Mouse (Mus musculus) left cerebral cortex, adult 18-20 months (tissue): Measurements from ENCODE around the gene Wdfy2. TPM values are rescaled to one million over a fixed set of nuclear protein-coding genes. Genes with fewer than 3 reads are reported as not detected.

Source experiments
- DNase-seq, 2 experiments: peaks; one replicate each; pipeline ENCODE4 v3.0.0; 2021 to 2022; ENCODE audit warnings: low spot score in 2 of 2, mixed read lengths in 1 of 2
- total RNA-seq, 2 experiments: library from RNA; stranded (reverse); gene quantifications; 2 replicates each; pipeline ENCODE4 v1.2.3; 2021

The Wdfy2 gene
- total RNA-seq, 2 experiments from 2014 or later = 13.7 to 14.1 TPM

- DNase-seq = no peak
Measured at GRCm38 (mm10) chr14:62842495-62842894, 5.0 kb downstream of the Wdfy2 start.

DNA sequence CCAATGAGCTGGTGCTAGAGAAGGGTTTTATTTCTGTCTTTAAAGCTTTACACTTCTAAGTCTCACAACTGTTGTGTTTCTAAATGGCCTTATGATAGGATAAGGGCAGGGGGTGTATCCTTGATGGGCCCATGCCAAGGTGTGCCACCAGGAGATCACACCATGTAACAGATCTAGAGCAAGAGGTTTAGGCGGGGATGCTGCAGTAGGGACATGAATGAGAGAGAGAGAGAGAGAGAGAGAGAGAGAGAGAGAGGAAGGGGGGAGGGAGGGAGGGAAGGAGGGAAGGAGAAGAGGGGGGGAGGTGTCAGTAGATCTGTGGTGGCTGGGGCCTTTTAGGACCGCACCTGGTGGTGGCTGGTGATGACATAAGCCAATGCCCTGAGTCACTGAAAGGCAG, 5.5 kb downstream of the Wdfy2 start:
- DNase-seq = no peak

DNA sequence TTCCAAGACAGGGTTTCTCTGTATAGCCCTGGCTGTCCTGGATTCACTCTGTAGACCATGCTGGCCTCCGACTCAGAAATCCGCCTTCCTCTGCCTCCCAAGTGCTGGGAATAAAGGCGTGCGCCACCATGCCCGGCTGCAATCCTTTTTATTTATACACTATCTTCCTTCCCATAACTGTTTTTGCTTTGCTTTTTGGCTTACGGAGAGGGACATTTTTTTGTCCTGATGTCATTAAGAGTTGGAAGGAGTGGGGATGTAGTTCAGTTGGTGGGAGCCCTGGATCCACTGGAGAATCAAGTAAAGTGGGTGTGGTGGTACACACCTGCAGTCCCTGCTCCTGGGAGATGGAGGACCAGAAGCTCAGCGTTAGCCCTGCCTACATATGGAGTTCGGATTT, 6.7 kb downstream of the Wdfy2 start:
- no peak for DNase-seq

DNA sequence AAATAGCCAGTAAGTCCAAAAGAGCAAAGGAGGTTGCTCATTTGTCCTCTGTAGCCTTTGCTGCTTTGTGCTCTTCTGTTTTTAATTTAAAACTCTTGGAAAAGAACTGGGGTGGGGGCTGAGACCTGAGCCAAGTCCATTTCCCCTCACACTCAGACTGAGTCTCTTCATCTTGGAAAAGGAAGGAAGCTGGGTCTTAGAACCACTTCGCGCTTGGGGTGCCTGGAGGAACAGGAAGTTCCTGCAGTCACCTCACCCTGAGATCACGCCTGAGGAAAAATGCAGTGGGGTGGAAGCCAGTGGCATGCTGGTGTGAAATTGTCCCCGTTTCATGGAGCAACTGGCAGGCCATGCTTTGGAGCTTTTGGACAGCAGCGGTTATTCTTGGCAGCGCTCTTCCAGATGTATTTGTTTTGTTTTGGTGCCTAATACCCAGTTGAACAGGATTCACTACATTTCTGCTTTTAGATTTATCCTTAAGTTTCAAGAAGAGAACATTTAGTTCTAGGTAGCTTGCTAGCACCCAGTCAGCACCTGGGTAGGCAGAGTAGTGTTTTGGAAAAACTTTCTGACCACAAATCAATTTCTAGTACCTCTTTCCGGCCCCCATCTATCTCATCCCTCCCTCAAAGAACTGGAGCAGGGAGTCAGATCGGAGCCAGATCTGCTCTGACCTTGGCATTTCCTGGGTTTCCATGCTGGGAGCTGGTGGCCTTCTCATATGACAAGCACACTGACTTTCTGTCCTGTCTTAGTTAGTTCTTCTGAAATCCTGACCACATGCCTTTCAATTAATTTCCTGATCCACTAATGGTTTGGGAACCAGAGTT, 7.7 kb downstream of the Wdfy2 start:
- no peak for DNase-seq

DNA sequence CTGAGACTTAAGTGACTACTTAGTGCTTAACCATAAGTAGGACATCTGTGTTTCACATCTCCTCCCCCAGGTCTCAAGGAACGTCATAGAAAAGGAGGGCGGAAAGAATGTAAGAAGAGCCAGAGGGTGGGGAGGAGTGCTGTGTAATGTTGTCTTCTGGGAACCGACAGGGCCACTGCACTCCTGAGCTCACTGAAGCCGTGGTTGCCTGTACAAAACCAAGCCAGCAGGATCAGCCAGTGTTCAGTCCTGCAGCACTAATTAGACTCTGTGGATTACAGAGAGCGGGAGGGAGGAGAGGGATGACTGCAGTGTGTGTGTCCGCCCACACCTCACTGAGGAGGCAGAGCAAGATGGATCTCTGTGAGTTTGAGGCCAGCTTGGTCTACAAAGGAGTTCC, 13.5 kb downstream of the Wdfy2 start:
- peak; percentile 47 to 54 for DNase-seq

- no peak for DNase-seq
Measured at GRCm38 (mm10) chr14:62852840-62853239, 15.4 kb downstream of the Wdfy2 start.

DNA sequence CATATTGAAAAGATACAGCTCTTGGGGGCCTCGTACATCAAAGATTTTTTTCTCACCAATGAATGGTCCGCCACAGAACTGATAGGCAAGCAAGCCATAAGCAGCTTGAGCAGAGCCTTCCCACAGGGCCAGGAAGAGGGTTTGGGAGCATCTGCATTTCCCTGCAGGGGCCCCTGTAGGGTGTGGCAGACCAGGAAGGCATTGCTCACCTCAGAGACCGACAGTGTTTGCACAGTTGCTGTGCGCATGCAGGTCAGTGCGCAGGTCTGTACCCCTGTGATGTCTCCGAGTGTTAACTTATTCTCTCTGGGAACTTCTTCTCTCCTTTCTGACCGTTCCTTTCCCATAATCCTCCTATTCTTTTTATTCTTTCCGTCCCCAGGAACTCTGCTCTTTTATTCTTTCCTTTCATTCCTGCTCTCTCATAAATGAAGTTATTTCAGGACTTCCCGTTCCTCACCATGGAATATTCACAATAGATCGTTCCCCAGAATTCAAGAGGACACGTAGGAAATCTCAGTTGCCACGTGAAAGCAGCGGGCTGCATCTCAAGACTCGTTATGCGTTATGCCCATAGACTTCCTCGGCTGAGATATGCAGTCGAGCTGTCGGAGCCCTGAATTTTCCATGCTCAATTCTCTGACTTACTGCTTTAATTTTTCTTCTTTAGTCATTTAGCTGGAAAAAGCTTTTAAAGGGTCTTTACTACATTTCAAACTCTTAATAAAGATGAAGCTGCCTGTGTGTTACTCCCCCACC, 17.8 kb downstream of the Wdfy2 start:
- DNase-seq = no peak

DNA sequence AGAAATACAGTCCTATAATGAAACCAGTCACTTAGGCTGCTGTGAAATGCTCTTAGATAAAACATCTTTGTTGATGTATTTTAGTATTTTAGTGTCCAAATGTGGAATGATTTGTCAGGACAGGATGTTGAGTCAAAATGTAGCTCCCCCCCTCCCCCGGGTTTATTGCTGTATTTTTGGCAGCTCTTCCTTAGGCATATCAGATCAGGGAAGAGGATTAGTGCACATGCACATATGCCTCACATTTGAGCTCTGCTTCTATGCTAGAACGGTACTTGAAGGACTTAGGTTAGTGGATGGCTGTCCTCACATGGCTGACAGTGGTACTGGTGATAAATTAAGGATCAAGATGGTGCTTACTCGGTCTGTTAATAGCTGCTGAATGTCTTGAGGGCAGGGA, 18.4 kb downstream of the Wdfy2 start:
- no peak for DNase-seq

DNA sequence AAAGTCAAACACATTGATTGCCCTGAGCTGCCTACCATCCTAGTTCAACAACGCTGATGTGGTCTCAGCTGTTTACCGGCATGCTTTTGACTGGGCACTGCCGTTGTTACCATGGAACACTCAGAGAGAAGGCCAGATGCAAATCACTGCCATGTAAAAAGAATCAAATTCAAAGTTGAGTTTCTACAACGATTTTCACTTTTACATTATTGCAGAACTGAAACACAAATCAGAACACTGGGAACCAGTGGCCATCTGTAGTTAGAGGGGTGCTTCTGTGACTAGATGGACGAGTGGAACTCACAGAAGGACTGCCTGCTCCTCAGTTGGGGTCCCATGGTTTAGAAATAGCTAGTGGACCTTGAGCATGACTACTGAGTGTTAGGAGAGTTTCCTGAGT, 19.0 kb downstream of the Wdfy2 start:
- no peak for DNase-seq

DNA sequence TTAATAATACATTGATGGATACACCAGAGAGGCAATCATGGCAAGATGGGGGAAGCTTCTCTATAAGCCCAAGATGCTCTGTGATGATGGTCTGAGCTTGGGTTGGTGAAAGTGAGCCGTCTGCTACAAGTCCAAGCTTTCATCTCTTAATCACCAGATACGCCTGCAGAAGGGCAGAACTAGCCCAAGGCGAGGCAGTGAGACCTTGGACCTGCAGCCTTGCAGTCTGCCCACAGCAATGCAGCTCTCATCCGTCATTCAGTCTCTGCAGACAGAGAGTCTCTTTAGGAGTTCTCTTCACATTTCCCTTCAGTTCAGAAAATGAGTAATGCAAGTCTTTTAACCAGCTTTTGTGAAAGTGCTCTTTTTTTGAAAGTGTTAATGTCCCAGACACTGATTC, 20.4 kb downstream of the Wdfy2 start:
- no peak for DNase-seq

GRCm38 (mm10) chr14:62858311-62858710, 20.8 kb downstream of the Wdfy2 start:
- no peak for DNase-seq

DNA sequence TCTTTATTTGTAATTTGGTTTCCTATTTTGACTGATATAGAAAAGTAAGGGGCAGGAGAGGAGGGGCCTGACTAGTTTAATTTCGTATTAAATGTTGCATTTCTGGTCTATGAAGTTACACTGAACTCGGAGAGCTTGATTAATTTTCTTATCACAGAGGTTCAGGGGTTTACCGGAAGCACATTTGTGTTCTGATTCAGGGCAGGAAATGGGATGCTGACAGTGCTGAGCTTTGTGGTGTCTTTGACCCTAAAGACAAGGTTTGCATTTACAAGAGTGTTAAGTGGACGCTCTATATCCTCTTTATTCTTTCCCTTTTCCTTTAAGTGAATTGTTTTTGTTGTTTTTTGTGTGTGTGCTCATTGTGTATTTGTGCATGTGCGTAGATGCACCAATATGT, 25.1 kb downstream of the Wdfy2 start:
- DNase-seq = no peak

- no peak for DNase-seq
Measured at GRCm38 (mm10) chr14:62864254-62864653, 26.8 kb downstream of the Wdfy2 start.

- DNase-seq = no peak
Measured at GRCm38 (mm10) chr14:62865405-62865804, 27.9 kb downstream of the Wdfy2 start.

DNA sequence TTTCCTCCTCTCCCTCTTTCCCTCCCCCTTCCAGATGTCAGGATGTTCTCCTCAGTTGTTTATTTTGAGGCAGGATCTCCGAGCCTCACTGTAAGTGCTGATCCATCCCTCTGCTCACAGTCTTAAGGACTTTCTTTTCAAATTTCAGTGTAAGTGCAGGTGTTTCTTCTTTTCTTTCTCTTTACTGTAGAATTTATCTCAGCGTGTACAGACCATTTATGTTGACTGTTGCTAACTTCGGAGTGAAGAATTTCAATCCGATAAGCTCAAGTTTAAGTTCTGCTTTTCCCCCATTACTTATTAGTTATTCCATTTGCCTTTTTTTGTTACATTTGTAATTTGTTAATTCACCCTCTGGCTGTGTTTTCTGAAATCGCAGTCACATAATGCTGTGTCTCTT, 29.6 kb downstream of the Wdfy2 start:
- DNase-seq = no peak

GRCm38 (mm10) chr14:62867576-62867975, 30.1 kb downstream of the Wdfy2 start:
- DNase-seq = no peak

DNA sequence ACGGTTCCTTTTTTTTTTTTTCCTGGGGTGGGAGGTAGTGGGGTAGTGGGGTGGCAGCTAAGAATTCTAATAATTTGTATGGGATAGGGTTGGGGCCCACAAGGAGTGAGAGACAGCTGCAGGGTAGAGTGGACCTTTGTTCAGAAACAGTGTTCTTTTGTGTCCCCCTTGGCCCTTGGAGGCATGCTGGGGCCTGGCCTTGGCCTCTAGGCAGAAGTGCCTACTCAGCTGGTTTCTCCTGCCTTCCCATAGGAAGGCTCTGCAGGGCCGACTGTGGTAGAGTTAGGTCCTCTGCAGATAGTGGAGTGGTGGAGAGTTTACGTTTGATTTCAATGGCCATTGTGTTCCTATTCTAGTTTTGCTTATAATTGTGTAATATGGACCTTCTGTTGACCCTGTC, 30.8 kb downstream of the Wdfy2 start:
- no peak for DNase-seq

GRCm38 (mm10) chr14:62870238-62870638, 32.8 kb downstream of the Wdfy2 start:
- no peak for DNase-seq

DNA sequence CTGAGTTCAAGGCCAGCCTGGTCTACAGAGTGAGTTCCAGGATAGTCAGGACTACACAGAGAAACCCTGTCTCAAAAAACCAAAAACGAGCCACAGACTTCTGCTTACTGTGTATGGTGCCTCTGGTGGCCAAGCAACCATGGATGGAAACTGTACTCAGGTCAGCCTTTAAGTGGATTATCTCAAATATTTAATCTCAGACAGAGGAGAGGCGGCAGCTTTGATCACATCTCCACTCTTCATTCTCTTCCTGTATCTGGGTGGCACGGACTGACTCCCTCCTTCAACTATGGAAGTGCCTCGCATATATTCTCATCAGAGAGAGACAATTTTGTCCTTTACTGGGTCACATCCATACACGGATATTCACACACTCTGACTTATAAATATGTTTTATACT, 34.0 kb downstream of the Wdfy2 start:
- no peak for DNase-seq

DNA sequence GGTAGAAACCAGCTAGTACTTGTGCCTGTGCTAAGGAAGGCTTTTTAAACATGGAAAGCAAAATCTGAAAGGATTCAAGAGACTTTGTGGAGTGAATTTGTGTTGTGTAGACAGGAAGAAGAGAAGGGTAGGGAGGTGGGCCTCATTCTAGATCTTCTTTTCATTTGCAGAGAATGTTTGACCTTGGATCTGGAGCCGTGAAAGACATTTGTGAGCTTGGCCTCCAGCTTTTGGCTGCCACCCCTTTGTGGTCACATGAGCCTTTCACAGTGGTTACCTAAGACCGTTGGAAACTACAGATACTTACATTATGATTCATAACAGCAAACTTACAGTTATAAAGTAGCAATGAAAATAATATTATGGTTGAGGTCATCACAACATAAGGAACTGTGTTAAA, 34.5 kb downstream of the Wdfy2 start:
- no peak for DNase-seq

DNA sequence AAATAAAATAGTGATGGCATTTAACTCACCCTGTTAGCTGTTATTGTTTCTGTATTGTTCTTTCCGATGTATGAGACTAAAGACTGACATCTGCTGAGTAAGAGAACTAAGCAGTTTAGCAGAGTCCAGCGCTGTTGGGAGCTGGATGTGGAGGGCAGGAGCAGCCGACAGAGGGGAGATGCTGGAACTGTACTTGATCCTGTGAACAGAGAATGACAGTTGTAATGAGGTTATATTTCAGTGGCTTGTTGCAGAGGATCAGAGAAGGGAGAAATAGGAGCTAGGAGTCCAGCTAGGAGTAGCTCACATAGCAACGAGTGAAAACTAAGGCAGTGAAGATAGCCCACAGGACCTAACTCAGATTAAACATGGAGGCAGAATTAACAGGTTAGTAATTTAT, 36.3 kb downstream of the Wdfy2 start:
- DNase-seq = no peak

- DNase-seq = no peak
Measured at GRCm38 (mm10) chr14:62874348-62874747, 36.9 kb downstream of the Wdfy2 start.

DNA sequence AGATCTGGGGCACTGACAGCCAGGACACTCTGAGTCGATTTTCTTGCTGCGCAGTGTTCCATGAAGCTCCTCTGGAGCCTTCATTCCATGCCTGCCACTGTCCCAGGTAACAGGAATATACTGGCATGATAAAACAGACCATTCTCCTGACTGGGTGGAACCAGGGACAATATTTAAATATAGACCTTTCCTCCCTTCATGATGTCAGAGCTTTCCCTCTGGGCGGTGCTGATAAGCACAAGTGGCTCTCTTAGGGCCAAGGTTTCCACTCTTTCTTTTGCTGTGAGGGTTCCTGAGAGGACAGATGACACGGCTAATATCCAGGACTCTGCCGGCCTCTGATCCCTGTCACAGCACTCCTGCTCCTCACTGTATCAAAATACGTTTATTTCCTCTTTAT, 40.6 kb downstream of the Wdfy2 start:
- no peak for DNase-seq
